Comparison of ENCODE assay signal across 8 mouse cellular contexts in genomic region chr2:33919934-33920615, GRCm38 (mm10). TPM values are rescaled to one million over a fixed set of nuclear protein-coding genes. Genes with fewer than 3 reads are reported as not detected.
A peak's percentile ranks its signal among the peaks of the same experiment; 100 is the strongest.
DNase-seq lines count a peak whose midpoint lies in the region; TF ChIP-seq lines count a peak whose summit lies in the region.

No protein-coding gene starts in this region.

- no peak for TF ChIP-seq CTCF in kidney, adult 2 months (conservative IDR thresholded peaks at IDR 0.05; ENCODE audit: insufficient read depth, insufficient read length, low read depth, low read length)

- no peaks in the 10 kb centered on the region for H3K27me3 ChIP-seq in kidney, adult 2 months (replicated peaks; ENCODE audit: control insufficient read depth, insufficient read depth, low read length)

- H3K27ac ChIP-seq in kidney, adult 2 months (ENCODE audit: insufficient read depth, low read depth, low read length): no peak overlapping the region

- DNase-seq in kidney, adult 2 months: peak; percentile 10
- no peak for DNase-seq in kidney, adult 11 months
- peak; percentile 88 for DNase-seq in forelimb bud, embryonic 11.5 days (ENCODE audit: low read depth, low spot score)
- DNase-seq in kidney, postnatal 14 days: peak; percentile 79
- peak; percentile 47 for DNase-seq in retina, embryonic 14.5 days (ENCODE audit: low spot score)
- DNase-seq in natural killer cell, adult 2 months (ENCODE audit: low spot score in 2 of 2): no peak
- DNase-seq in urinary bladder, postnatal 14 days (ENCODE audit: low spot score): no peak
- DNase-seq in gastrocnemius, postnatal 36 days: no peak

- no peak overlapping the region for H3K4me3 ChIP-seq in kidney, adult 2 months (ENCODE audit: insufficient read depth, low read depth, low read length)

- no peaks in the 10 kb centered on the region for H3K4me1 ChIP-seq in kidney, adult 2 months (ENCODE audit: control insufficient read depth, insufficient read depth, low read length)

- no peak for TF ChIP-seq POLR2A in kidney, adult 2 months (IDR thresholded peaks at IDR 0.05; ENCODE audit: low read depth, low read length)

- 30% methylated on average over 22 of the region's 22 CpGs for WGBS in kidney, adult 2 months

- no peaks in the 10 kb centered on the region for H3K36me3 ChIP-seq in kidney, adult 2 months (ENCODE audit: control insufficient read depth, insufficient read depth, low read length)

- intact Hi-C loops in gastrocnemius, postnatal 36 days (cut with DNase I): loop anchor here (5.0 kb wide), 1 partner anchor 98 kb away; no protein-coding TSS in a partner anchor

RNA-seq across cellular contexts. Expression of gene Mvb12b, which starts 32.3 kb away (rescaled TPM):
- polyA plus RNA-seq in kidney, adult 2 months (2012; rRNA removed): 29.2 and 34.5 TPM in 2 replicates
- 10 to 100 TPM; 25.2 to 27.4 TPM for total RNA-seq in gastrocnemius, postnatal 36 days (2021)

Comparison
In these comparisons a context has a peak if more than half of its experiments do, and no peak if none do; other contexts are left out.
1. DNase-seq: peak in kidney, adult 2 months (single experiment), forelimb bud, embryonic 11.5 days (single experiment), kidney, postnatal 14 days (single experiment) and retina, embryonic 14.5 days (single experiment); none in kidney, adult 11 months (single experiment), natural killer cell, adult 2 months (0 of 2), urinary bladder, postnatal 14 days (single experiment) and gastrocnemius, postnatal 36 days (0 of 2).